Mouse (Mus musculus) hindbrain, embryonic 10.5 days (tissue): ENCODE measurements around the gene Cygb. TPM values are rescaled to one million over a fixed set of nuclear protein-coding genes. Genes with fewer than 3 reads are reported as not detected.

Source experiments
- DNase-seq: peaks from one replicate; pipeline ENCODE4 v3.0.0-alpha.2; 2017; ENCODE audit warnings: low spot score
- H3K27ac ChIP-seq: fragments of 300-500 bp; sonication (generic); 2 replicates; pipeline ENCODE4 v1.5.1; 2016; ENCODE audit warnings: mild to moderate bottlenecking, moderate library complexity
- H3K27me3 ChIP-seq: fragments of 300-500 bp; sonication (generic); 2 replicates; pipeline ENCODE4 v1.6.1; 2016; ENCODE audit warnings: mild to moderate bottlenecking; ENCODE audit not compliant: poor library complexity, insufficient read depth, severe bottlenecking
- H3K36me3 ChIP-seq: fragments of 300-500 bp; sonication (generic); 2 replicates; pipeline ENCODE4 v1.6.1; 2016; ENCODE audit warnings: mild to moderate bottlenecking, moderate library complexity
- H3K4me1 ChIP-seq: fragments of 300-500 bp; sonication (generic); replicated peaks from 2 replicates; pipeline ENCODE4 v1.6.1; 2016; ENCODE audit warnings: mild to moderate bottlenecking
- H3K4me3 ChIP-seq: fragments of 300-500 bp; sonication (generic); 2 replicates; pipeline ENCODE4 v1.5.1; 2016; ENCODE audit warnings: mild to moderate bottlenecking, moderate library complexity
- H3K9me3 ChIP-seq: fragments of 300-500 bp; sonication (generic); 2 replicates; pipeline ENCODE4 v1.6.1; 2016; ENCODE audit warnings: mild to moderate bottlenecking, moderate library complexity
- WGBS: fragments of 180-500 bp; shearing (Covaris S2); methylation state at CpG from one replicate; pipeline ENCODE4 v1.1.7; 2016; 5-methylcytosine and 5-hydroxymethylcytosine counted together
- polyA plus RNA-seq: library from polyadenylated mRNA; unstranded; fragments of >200 nt; fragmentation: Nextera tagmentation; extraction: Ambion mirVana; gene quantifications from 2 replicates; pipeline ENCODE4 v1.2.1, GENCODE M21; 2016

Gene Cygb
- polyA plus RNA-seq, 1 experiment from 2014 or later: 3.5 TPM

DNA sequence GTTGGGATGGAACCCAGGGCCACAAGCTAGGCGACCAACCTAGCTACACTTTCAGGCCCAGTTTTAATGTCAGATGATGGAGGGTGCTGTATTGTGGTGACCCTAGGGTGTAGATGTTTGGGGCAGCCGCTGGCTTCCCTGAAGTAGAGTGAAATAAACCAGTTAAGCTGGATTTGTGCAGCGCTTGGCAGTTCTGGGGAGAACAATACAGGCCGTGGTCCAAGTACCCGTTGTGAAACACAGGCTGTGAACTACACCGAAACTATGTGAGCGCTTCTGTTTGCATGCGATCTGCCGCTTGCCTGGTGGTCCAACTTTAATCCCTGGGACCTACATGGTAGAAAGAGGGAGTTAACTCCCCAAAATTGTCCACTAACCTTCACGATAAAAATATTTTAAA, 21.2 kb downstream of the Cygb start:
- WGBS: 84% methylated on average over 10 of the region's 10 CpGs

DNA sequence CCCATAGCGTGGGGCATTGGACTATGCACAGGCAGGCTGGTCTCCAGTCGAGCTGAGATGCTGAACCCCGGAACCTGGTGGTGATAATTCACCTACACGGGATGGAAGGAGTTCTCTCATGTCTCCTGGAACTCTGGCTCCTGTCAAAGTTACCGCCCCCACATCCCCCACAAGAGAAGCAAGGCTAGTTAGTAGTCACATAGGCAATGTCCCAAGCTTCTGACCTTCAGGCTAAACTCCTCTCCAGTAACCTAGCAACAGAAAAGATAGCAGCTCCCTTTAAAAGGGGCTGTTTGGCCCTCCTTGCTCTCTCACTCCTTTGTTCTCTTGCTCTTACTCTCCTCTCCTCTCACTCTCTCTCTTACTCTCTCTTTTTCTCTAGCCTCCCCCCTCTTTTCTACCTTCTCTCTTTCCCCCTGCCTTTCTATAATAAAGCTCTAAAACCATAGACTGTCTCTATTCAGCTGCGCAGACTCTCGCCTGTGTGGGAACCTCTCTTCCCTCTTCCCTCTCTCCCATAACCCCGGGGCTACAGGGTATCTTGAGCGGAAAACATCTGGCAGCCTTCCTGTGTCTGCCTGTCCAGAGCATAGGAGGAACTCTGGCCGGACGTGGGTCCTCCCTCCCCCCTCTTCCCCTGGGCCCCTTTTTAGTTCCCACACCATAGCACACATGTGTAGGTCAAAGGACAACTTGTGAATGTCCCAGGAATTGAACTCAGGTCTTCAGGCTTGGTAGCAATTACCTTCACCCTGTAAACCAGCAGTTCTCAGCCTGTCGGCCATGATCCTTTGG, 23.7 kb downstream of the Cygb start:
- DNase-seq: no peak

More for the DNA sequence above, 21.2 kb downstream of the Cygb start:
- Histone ChIP-seq H3K36me3 (no peaks in the 10 kb centered on the region), H3K9me3 (no peaks in the 10 kb centered on the region), H3K4me3 (no peak overlapping the region), H3K27me3 (no peaks in the 10 kb centered on the region), H3K4me1 (peaks cover 28% of the 10 kb centered on the region), H3K27ac (no peak overlapping the region)
- DNase-seq: no peak

DNA sequence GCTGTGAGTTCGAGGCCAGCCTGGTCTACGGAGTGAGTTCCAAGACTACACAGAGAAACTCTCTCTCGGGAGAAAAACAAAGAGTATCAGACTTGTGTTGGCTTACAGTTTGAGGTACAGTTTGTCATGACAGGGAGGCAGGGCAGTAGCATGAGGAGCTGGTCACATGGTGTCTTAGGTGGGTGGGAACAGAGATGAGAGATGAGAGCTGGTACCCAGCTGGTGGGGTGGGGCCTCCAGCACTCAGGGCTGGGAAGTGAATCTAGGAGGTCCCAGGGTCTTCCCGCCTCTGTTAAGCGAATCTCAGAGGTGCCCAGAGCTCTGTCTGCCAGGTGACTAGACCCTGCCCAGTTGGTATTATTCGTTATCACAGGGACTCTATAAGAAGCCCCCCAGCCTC, 24.6 kb downstream of the Cygb start:
- DNase-seq: no peak
- H3K4me1 ChIP-seq: peaks cover 41% of the 10 kb centered on the region
- no peaks in the 10 kb centered on the region for H3K36me3 ChIP-seq
- WGBS: 88% methylated on average over 6 of the region's 6 CpGs
- no peak overlapping the region for H3K27ac ChIP-seq
- peaks cover 10% of the 10 kb centered on the region for H3K27me3 ChIP-seq
- H3K9me3 ChIP-seq: no peaks in the 10 kb centered on the region
- no peak overlapping the region for H3K4me3 ChIP-seq

More for the DNA sequence above, 23.7 kb downstream of the Cygb start:
- WGBS: 55% methylated on average over 12 of the region's 12 CpGs
- peaks cover 1% of the 10 kb centered on the region; the same call in 1 of the 2 replicates for H3K27me3 ChIP-seq
- peaks cover 35% of the 10 kb centered on the region for H3K4me1 ChIP-seq
- 0 out of 2 replicates have a peak overlapping the region, but pooled peaks have one; percentile 23 for H3K27ac ChIP-seq
- H3K9me3 ChIP-seq: no peaks in the 10 kb centered on the region
- H3K36me3 ChIP-seq: no peaks in the 10 kb centered on the region
- H3K4me3 ChIP-seq: no peak overlapping the region

DNA sequence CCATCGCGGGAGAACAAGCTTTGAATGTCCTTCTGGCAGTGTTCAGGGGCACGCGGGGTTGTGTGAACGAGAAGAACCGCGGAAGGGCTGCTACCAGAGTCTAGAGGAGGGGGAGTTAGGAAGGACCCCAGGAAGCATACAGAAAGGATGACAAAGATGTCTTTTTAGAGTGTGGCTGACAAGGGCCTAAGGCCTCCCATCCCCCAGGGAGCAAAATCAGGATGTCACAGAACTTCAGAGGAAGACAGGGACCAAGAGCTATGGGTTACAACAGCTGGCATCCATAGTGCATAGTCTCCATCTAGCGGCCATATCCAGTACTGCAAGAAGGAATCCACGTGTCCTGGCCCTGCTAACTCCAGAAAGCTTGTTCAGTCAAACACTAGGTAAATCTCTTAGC, 25.4 kb downstream of the Cygb start:
- Histone ChIP-seq H3K27ac (0 out of 2 replicates have a peak overlapping the region, but pooled peaks have one; percentile 6), H3K27me3 (peaks cover 14% of the 10 kb centered on the region), H3K9me3 (no peaks in the 10 kb centered on the region), H3K36me3 (no peaks in the 10 kb centered on the region), H3K4me3 (no peak overlapping the region), H3K4me1 (peaks cover 49% of the 10 kb centered on the region)
- DNase-seq: peak; percentile 85
- WGBS: 58% methylated on average over 9 of the region's 9 CpGs

DNA sequence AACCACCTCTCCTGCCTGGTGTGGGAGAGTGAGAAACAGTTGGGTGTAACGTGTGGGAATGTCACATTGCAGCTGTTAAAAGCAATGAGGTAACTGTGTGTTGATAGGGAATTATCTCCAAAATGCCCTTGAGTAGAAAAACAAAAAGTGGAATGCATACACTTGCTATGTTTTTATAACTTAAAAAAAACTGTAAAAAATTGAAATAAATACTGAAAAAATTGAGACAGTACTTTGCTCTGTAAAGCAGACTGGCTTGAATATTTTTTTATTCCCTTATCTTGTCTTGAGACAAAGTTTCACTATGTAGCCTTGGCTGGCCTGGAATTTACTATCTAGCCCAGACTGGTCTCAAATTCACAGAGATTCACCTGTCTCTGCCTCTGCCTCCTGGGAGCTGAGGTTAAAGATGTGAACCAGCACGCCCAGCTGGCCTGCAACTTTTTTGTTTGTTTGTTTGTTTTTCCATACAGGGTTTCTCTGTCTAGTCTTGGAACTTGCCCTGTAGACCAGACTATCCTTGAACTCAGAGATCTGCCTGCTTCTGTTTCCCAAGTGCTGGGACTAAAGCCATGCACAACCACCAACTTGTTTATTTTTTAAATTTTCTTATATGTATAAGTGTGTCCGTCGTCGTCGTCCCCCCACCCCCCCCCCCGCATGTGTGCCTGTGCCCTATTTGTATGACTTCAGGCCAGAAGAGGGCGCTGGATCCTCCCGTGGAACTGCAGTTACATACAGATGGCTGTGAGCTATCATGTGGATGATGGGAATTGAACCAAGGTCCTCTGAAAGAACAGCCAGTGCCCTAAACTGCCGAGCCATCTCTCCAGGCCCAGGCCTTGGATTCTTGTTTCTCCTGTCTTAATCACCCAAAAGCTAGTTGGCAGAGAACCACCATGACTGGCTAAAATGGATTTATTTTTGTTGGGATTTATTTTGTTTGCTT, 26.8 kb downstream of the Cygb start:
- peaks cover 28% of the 10 kb centered on the region for H3K27me3 ChIP-seq
- no peaks in the 10 kb centered on the region for H3K9me3 ChIP-seq
- H3K36me3 ChIP-seq: no peaks in the 10 kb centered on the region
- no peak for DNase-seq
- no peak overlapping the region for H3K4me3 ChIP-seq
- peaks cover 62% of the 10 kb centered on the region for H3K4me1 ChIP-seq
- WGBS: 44% methylated on average over 10 of the region's 10 CpGs
- no peak overlapping the region for H3K27ac ChIP-seq

DNA sequence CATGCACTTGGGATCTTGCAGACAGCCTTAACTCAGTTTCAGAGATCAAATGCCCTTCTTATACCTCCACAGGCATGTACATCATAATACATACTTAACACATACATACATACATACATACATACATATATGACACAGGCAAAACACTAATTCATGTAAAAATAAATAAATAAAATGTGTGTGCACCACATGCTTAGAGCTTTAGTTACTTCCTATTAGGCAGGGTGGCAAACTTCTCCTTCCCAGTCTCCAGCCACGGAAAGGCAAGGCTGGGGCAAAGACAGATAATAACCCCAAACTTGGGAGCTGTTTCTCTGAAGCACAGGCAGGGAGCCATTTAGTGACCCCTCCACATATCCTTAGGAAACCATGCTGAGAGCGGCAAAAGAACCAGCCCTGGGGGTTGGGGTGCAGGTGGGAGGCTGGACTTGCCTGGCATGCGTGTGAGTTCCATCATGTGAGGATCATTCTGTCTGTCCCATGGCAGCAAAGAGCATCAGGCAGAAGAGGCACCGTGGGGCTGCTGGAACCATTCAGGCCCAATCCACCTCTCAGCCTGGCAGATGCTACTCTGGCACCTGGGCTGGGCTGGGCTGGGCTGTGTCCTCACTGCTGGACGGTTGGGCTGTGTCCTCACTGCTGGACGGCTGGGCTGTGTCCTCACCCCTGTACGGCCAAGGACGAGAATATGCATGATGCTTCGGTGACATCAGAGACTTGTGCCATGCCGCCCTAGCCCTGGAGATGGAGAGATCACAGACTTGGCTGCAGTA, 27.6 kb downstream of the Cygb start, which contains the start of gene Rhbdf2:
Gene Rhbdf2, minus strand, starts transcription at position 721 of the 773 bp plus-strand sequence.
- Histone ChIP-seq H3K36me3 (no peaks in the 10 kb centered on the region), H3K9me3 (no peaks in the 10 kb centered on the region), H3K4me1 (peaks cover 70% of the 10 kb centered on the region), H3K27me3 (peaks cover 37% of the 10 kb centered on the region), H3K4me3 (no peak within 1 kb of the TSS), H3K27ac (no peak within 1 kb of the TSS)
- no peak for DNase-seq
- WGBS: 73% methylated on average over 10 of the region's 10 CpGs

DNA sequence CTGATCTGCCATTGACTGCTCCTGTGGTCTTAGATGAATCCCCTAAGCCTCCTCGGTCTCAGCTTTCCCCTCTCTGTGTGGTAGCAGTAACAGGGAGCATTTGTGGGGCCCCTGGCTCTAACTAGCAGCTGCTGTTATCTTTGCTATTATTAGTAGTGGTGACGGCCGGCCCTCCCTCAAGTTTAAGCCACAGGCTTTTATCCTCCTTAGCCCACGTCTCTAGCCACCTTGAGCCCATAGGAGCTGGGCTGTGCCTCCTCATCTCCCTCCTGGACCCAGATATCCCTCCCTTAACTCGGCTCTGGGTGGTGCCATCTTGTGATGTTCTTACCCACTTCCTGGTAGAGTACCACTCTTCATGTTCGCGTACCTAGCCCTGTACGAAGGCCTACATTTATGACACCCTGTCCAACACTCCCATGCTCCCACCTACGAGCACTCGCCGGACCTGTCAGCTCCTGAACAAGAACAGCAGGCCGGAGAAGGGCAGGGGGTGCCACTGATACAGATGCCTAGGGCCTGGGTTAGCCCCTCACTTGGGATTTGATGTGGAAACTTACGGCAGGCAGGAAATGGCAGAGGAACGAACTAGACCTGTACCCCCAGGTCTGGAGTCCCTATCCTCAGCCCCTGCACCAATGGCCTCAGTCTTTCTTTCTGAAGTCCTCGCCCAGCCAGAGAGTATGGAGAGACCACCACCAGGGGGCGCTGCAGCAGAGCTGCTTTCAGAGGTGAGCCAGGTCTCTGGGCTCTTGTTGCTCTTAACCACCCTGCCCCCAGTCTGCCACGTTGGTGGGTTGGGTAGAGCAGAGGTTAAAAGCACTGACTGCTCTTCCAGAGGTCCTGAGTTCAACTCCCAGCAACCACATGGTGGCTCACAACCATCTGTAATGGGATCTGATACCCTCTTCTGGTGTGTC, 28.8 kb downstream of the Cygb start:
- 78% methylated on average over 17 of the region's 17 CpGs for WGBS

DNA sequence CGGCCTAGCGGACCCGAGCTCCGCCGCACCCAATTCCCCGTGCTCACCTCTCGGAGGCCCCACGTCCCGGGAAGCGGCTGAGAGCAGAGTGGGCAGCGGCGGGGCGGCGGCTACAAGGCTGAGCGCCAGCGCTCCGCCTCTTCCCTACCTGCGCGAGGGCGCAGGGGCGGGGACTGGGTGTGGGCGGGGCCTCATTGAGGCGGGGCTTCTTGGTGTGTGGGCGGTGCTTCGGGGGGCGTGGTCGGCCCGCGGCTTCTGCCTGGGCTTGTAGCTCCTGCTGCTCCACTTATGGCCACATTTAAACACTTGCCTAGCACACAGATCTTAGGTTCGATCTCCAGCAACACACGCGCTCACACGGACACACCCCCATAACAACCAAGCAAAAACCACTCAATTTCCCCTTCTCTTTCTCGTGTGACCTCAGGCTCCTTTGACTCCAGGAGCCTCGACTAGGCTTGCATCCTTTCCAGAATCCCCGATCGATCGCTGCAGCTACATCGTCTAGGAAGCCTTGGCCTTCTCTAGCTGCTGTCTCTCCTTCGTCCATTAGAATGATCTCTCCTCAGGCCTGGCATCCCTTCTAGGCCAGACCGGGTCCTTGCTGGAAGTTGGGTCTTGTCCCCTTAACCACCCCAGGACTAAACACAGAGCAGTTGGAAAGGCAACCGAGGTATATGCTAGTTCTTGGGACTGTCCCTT, 29.8 kb downstream of the Cygb start:
- Histone ChIP-seq H3K4me1 (peaks cover 72% of the 10 kb centered on the region), H3K4me3 (peak overlapping the region; percentile 73), H3K27me3 (peaks cover 38% of the 10 kb centered on the region), H3K36me3 (no peaks in the 10 kb centered on the region), H3K9me3 (no peaks in the 10 kb centered on the region), H3K27ac (peak overlapping the region; percentile 78)
- WGBS: 13% methylated on average over 42 of the region's 42 CpGs
- peak; percentile 88 for DNase-seq

More for the DNA sequence above, 28.8 kb downstream of the Cygb start:
- H3K36me3 ChIP-seq: no peaks in the 10 kb centered on the region
- no peaks in the 10 kb centered on the region for H3K9me3 ChIP-seq
- DNase-seq: peak; percentile 58
- H3K27me3 ChIP-seq: peaks cover 38% of the 10 kb centered on the region
- H3K27ac ChIP-seq: no peak overlapping the region
- H3K4me3 ChIP-seq: 0 out of 2 replicates have a peak overlapping the region, but pooled peaks have one; percentile 2
- peaks cover 72% of the 10 kb centered on the region for H3K4me1 ChIP-seq

DNA sequence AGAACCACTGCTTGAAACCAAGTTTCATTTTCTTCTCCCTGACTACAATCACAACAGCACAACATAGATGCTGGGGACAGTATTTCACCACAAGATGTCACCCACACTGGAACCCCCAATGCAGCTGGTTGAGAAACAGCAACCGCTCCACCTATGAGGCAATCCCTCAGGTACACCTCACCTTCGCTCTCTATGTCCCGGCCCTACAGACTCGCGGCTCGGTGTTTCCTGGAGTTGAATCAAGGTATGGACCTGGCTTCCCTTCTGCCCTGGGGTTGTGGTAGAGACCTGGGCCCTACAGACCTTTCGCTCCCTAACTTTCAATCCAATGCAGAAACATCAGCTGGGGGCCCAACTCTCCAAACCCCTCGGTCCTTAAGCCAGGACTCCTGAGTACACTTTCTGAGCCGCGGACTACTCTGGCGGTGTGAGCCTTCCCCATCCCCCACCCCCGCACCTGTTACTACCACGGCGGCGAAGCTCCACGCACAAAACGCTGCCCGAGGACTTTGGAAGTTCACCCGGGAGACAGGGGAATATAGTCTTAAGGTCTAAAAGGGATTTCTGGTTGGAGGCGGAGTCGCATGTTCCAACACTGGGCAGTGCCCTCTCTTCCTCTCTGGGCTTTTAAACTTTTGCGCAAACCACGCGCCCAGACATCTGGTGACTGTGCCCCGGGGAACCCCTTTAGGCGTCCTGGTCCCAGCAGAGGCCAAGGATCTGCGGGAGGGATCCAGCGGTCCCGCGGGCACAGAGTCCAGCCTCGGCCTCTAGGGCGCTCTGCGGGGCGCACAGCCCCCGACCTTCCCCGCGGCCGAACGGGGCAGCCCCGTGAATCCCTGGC, 30.6 kb downstream of the Cygb start:
- Histone ChIP-seq H3K4me1 (peaks cover 73% of the 10 kb centered on the region), H3K4me3 (peak overlapping the region; percentile 73), H3K9me3 (no peaks in the 10 kb centered on the region), H3K36me3 (no peaks in the 10 kb centered on the region), H3K27me3 (peaks cover 38% of the 10 kb centered on the region), H3K27ac (peak overlapping the region; percentile 78)
- WGBS: 6% methylated on average over 40 of the region's 40 CpGs
- DNase-seq: no peak

DNA sequence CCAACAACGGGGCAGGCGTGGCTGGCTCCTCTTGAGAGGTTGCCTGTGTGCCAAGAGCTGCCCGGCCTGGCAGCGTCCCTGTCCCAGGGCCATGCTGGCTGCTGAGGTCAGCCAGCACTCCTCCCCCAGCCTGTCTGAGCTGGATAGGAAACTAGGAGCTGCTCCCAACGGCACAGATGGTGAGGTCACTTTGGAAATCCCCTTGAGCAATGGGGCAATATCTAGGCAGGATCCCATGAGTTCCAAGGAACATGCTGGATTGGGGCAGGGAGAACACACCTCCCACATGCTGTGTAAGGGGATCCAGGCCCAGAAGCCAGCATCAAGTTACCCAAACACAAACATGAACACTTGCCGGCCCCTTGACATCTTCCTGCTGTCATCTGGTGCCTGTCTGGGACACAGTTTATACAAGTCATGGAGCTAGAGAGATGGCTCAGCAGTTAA, 32.8 kb downstream of the Cygb start:
- WGBS: 48% methylated on average over 6 of the region's 6 CpGs
- Histone ChIP-seq H3K27ac (peak overlapping the region; percentile 54), H3K4me3 (no peak overlapping the region), H3K27me3 (peaks cover 38% of the 10 kb centered on the region), H3K36me3 (no peaks in the 10 kb centered on the region), H3K9me3 (no peaks in the 10 kb centered on the region), H3K4me1 (peaks cover 87% of the 10 kb centered on the region)
- DNase-seq: peak; percentile 28
